Mouse (Mus musculus): ENCODE measurements at regions not wholly inside any gene's neighbourhood (a gene's known extent, or its start where the extent isn't known, plus 50 kb on each side); places are given as distances from the start of the nearest gene placed in this dataset.

DNA sequence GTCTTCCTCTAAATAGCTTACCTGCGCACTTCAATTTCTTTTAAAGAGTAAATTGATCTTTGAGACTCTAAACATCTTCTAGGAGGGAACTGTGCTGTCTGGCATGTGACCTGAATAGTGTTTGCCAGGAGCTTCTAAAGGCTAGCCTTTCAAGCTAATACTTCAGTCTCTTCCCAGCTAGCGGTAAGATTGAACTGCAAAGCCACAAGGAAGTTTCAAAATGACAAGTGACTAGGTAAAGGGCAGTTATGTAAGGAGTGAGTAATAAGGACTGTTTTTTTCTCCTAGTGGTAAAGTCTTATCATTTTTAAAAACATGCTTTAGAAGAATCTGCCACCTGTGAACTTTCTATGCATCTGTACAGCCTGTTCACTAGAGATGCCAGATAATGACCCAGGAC, 211.1 kb downstream of the Kcnrg start:
- no peak for DNase-seq (ENCODE audit: extremely low spot score, low spot score)

- no peak for DNase-seq (ENCODE audit: extremely low spot score, low spot score)
These were observed 212.0 kb downstream of the Kcnrg start for GRCm38 (mm10) chr14:61819251-61819650.

DNA sequence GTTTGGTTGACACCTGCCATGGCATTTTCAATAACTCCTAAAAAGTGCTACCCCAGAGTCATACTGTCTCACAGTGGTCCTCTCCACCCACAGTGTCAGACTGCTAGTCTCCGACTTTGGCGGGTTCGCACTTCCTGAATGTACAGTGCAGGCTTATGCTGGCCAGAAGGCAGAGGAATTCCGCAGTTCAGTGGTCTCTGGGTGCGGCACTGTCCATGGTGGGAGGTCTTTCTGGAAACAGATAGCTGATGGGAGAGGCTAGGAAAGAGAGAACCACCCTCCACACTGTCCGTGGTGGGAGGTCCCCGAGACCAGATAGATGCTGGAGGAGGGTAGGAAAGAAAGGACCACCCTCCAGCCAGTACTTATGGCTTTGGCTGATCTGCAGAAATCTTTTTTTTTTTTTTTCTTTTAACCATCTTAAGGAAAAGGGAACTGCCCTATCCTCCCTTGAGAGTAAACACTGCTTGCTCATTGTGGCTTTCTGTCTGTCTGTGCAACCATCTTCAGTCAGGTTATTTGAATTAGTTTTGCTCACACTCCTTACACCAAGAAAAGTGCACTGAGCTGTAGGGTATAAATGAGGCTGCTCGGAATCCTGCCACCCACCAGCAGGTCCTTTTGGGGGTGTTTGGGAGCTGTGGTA, 227.2 kb downstream of the Kcnrg start:
- DNase-seq (ENCODE audit: extremely low spot score, low spot score) = no peak

GRCm38 (mm10) chr14:61835729-61836128, 228.5 kb downstream of the Kcnrg start:
- DNase-seq (ENCODE audit: extremely low spot score, low spot score) = no peak

- DNase-seq (ENCODE audit: extremely low spot score, low spot score) = peak; percentile 26
These were observed 229.0 kb downstream of the Kcnrg start for GRCm38 (mm10) chr14:61836231-61836630.

- no peak for DNase-seq (ENCODE audit: extremely low spot score, low spot score)
These were observed 229.7 kb downstream of the Kcnrg start for GRCm38 (mm10) chr14:61836965-61837364.

GRCm38 (mm10) chr14:61837851-61838250, 230.6 kb downstream of the Kcnrg start:
- DNase-seq (ENCODE audit: extremely low spot score, low spot score) = no peak

DNA sequence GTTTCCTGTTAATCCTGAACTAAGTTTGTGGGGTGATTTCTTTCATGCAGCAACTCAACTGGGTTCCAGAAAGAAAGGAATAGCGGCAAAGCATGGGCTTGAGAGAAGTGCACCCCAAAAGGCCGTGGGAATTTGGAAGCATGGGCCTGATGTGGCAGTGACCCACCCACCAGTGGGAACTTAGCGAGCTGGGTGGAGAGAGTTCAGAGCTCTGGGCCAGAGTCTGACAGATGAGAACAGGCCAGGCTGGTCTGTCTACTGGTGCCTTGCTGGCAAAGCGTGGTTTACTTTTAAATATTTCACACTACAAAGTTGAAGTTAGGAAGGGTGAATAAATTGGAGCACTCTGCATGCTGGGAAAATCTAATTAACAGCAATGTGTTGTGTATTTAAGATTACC, 235.2 kb downstream of the Kcnrg start:
- no peak for DNase-seq (ENCODE audit: extremely low spot score, low spot score)

DNA sequence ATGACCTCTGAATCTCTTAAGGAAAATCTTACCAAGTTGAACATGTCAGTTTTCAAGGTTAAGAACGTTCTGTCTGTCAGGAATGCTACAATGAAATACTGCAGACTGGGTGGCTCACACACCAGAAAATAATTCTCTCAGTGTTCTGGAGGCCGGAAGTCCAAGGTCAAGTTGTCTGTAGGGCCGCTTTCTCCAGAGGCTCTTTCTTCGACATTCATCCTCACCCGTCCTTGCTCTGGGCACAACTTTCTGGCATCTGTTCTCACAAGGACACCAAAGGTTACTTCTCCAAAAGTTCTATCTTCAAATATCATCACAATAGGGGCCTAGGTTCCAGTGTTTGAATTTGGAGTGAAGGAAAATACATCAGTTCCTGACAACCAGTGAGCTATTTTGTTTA, 239.2 kb downstream of the Kcnrg start:
- no peak for DNase-seq (ENCODE audit: extremely low spot score, low spot score)

DNA sequence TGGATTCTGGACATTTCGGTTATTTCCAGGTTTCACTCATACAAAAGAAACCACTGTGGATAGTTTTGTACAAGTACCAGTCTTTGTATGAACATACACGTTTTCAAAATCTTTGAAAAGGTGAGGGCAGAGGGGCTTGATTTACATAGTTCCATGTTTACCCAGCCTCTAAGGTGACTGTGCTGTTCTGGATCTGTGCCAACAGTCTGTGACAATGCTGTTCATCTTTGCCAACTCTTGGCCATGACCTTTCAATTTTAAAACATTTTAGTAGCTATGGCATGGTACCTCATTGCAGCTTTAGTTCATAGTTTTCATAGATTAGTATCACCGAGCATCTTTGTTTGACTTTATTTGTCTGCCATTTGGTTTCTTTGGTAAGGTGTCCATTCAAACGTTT, 243.0 kb downstream of the Kcnrg start:
- DNase-seq (ENCODE audit: extremely low spot score, low spot score) = no peak

DNA sequence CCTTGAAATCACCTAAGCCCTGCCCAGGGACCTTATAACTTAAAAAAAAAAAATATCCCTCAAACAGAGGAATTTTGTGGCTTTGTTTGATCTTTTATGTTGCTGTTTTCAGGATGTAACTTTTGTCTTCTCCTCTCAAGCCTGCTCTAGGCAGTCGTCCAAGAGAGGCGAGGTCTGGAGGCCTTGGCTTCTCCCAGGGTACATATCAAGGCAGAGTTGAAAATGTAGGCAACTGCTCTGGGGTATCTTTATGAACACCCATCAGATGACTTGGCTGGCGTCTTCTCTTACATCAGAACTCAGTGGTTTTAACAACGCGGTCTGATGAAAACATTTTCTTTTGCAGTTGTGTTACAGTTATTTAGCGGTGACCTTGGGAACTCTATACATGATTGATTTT, 250.4 kb downstream of the Kcnrg start:
- DNase-seq (ENCODE audit: extremely low spot score, low spot score) = no peak

DNA sequence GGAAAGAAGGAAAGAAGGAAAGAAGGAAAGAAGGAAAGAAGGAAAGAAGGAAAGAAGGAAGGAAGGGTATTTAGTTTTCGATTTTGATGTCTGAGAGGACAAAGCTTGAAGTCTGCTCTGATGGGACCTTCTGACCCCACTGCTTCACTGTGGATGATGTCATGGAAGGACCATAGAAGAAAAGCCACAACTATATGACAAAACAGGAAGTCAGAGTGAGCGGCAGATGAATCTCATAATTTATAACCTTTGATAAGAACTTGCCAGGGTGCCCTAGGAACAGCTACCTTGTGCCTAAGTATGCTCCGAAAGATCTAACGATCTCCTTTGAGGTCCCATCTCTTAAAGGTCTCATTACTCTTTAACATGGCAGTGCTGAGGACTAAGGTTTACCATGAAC, 253.4 kb downstream of the Kcnrg start:
- DNase-seq (ENCODE audit: extremely low spot score, low spot score) = no peak

GRCm38 (mm10) chr14:61861357-61861958, 254.2 kb downstream of the Kcnrg start:
- DNase-seq (ENCODE audit: extremely low spot score, low spot score) = no peak

GRCm38 (mm10) chr14:61862931-61863330, 255.7 kb downstream of the Kcnrg start:
- no peak for DNase-seq (ENCODE audit: extremely low spot score, low spot score)

- no peak for DNase-seq (ENCODE audit: extremely low spot score, low spot score)
These were observed 256.2 kb downstream of the Kcnrg start for GRCm38 (mm10) chr14:61863475-61863874.

DNA sequence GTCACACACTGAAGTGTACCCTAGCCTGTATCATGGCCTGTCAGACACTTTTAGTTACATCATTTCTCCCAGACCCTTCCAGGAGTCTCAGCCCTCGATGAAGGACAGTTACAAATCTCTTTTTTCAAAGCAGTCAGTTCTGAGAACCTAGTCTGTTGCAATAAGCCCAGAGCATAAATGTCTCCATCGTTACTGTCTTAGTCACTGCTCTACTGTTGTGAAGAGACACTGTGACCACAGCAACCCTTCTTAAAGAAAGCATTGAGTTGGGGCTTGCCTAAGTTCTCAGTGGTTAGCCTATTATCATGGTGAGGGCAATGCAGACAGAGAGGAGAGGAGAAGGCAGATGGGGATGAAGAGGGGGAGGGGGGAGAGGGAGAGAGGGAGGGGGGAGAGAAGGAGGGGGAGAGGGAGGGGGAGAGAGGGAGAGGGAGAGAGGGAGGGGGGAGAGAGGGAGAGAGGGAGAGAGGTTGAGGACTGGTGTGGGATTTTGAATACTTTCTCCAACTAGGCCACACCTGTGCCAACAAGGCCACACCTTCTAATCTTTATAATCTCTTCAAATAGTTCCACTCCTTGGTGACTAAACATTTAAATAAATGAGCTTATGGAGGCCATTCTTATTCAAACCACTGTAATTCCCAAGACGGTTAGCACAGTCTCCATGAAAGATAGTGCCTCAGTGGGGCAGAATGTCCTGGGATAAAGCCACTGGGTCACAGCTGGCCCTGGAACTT, 259.4 kb downstream of the Kcnrg start:
- no peak for DNase-seq (ENCODE audit: extremely low spot score, low spot score)

GRCm38 (mm10) chr14:61874206-61874605, 266.9 kb downstream of the Kcnrg start:
- DNase-seq (ENCODE audit: extremely low spot score, low spot score) = no peak

DNA sequence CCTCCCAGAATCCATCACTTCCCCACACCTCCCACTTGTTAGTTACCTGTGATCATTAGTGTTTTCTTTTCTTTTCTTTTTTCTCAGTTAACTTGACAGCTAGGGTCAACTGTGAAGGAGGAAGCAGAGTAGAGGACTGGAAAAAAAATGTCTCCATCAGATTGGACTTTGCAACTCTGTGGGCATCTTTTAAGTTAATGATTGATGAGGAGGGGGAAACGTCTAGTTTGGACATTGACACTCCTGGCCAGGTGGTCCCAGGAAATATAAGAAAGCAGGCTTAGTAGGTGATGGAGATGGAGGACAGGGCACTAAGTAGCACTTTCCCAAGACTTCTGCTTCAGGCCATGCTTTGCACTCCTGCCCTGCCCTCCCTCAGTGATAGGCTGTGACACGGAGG, 272.2 kb downstream of the Kcnrg start:
- no peak for DNase-seq (ENCODE audit: extremely low spot score, low spot score)

GRCm38 (mm10) chr14:61880514-61881259, 273.4 kb downstream of the Kcnrg start:
- no peak for DNase-seq (ENCODE audit: extremely low spot score, low spot score)

DNA sequence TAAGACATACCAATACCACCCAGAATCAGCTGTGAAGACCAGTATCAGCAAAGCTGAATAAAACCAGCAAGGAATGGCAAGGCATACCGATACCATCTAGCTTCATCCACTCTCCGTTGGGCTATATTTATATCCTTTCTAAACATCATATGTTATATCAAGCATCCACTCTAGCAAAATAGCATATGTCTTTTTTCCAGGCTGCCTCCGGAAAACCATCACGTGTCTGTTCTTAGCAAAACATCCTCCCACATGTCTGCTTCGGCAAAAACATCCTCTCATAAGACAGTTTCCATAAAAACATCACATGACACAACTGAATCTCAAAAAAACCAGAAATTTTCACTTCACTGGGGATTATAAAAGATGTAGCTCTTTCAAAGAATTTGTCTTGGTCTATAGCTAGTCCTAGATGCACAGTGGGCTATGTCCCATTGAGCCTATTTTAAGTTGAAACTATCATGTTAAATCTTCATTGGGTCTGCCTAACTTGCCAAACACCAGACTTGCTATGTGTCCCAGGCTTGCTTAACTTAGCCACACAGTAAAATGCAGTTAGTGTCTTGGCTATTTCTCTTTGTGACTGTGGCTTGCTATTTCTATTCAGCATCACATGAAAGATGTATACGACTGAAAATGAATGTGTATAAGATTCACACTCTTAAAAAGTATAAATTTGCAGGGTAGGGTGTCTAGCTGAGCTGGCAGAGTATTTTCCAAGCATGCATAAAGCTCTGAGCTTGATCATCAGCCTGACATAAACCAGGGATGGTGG, 278.2 kb downstream of the Kcnrg start:
- no peak for DNase-seq (ENCODE audit: extremely low spot score, low spot score)

DNA sequence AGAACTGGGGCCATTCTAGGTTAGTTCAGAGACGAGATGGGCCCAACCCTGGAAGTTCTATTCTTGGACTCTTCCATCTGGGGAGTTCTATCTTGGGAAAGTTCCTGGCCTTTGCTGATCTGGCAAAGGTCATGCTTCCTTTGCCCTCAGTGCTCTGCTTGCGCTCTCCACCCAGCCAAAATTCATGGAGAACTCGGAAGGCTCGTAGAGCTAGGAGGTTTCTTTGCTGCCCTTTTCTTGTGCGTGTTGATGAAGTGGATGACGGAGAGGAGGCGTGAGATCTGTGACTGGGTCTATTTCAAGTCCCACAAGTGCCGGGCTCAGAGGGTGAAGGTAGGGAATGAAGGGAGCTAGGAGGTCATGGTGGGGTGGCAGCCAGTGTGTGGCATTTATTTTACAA, 282.4 kb downstream of the Kcnrg start:
- DNase-seq (ENCODE audit: extremely low spot score, low spot score) = no peak

Measured in neural tube, embryonic 10.5 days (tissue).